Mouse (Mus musculus) lung, embryonic 14.5 days (tissue): Measurements from ENCODE around the gene Gm10226. TPM values are rescaled to one million over a fixed set of nuclear protein-coding genes. Genes with fewer than 3 reads are reported as not detected.
"Not testable (repeated sequence)": the region's sequence is repeated elsewhere in the genome, so short reads cannot be mapped to it uniquely, and the experiment has no call there.

Experiments used
- ATAC-seq: fragments of 200-750 bp; cut with Nextera tagmentation; 2 replicates; pipeline ENCODE4 v1.8.0; 2017; ENCODE audit warnings: mild to moderate bottlenecking, moderate TSS enrichment, moderate library complexity; ENCODE audit not compliant: insufficient read depth
- DNase-seq: peaks from one replicate; pipeline ENCODE4 v3.0.0-alpha.2; 2015
- H3K27ac ChIP-seq: fragments of 300-500 bp; sonication (generic); 2 replicates; pipeline ENCODE4 v1.5.1; 2014; ENCODE audit warnings: low read depth, mild to moderate bottlenecking, moderate library complexity
- H3K27me3 ChIP-seq: fragments of 300-500 bp; sonication (generic); 2 replicates; pipeline ENCODE4 v1.6.1; 2014; ENCODE audit warnings: low read length, control low read depth; ENCODE audit not compliant: insufficient read depth
- H3K36me3 ChIP-seq: fragments of 300-500 bp; sonication (generic); 2 replicates; pipeline ENCODE4 v1.6.1; 2014; ENCODE audit warnings: control low read depth; ENCODE audit not compliant: insufficient read depth
- H3K4me1 ChIP-seq: fragments of 300-500 bp; sonication (generic); 2 replicates; pipeline ENCODE4 v1.6.1; 2014; ENCODE audit warnings: antibody characterized with exemption, control low read depth; ENCODE audit not compliant: insufficient read depth
- H3K4me2 ChIP-seq: fragments of 300-500 bp; sonication (generic); 2 replicates; pipeline ENCODE4 v1.6.1; 2014; ENCODE audit warnings: mild to moderate bottlenecking
- H3K4me3 ChIP-seq: fragments of 300-500 bp; sonication (generic); 2 replicates; pipeline ENCODE4 v1.5.1; 2014; ENCODE audit warnings: low read depth, low read length
- H3K9ac ChIP-seq: fragments of 300-500 bp; sonication (generic); 2 replicates; pipeline ENCODE4 v1.6.1; 2014
- H3K9me3 ChIP-seq: fragments of 300-500 bp; sonication (generic); 2 replicates; pipeline ENCODE4 v1.6.1; 2016; ENCODE audit warnings: low read depth, low read length, control low read depth
- CTCF ChIP-seq: IDR thresholded peaks from 2 replicates; pipeline ENCODE4 v1.5.1; 2016; ENCODE audit warnings: antibody characterized with exemption, low read depth
- WGBS: fragments of 180-500 bp; shearing (Covaris S2); extraction: QIAGEN DNeasy Blood & Tissue Kit; methylation state at CpG from one replicate; pipeline ENCODE4 v1.1.7; 2014; 5-methylcytosine and 5-hydroxymethylcytosine counted together
- polyA plus RNA-seq: library from polyadenylated mRNA; unstranded; fragments of >200 nt; fragmentation: Nextera tagmentation; extraction: Ambion mirVana; gene quantifications from 2 replicates; pipeline ENCODE4 v1.2.1, GENCODE M21; 2014

Gene Gm10226
- polyA plus RNA-seq, 1 experiment from 2014 or later = 4.6 TPM

DNA sequence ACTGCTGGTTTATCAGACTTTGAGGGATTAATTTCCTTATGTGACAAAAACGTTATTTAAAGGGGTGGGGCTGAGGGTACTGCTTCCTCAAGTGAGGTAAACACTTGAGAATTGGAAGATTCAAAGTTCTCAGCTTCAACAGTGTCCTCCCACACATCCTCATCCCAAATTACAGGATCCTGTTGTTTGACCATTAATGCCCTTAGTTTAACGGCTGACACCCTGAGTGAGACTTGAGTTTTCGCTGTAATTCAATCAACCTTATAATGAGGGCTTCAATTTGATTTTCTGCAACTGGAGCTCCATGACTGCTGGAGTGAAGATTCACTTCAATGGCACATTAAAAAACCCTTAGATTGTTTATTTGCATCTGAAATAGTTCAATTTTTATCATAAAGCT is 1.7 kb downstream of the Gm10226 start:
- DNase-seq (no peak), ATAC-seq (no peak)
- no peak overlapping the region for H3K4me3 ChIP-seq
- H3K9ac ChIP-seq = no peak overlapping the region
- H3K27me3 ChIP-seq = no peaks in the 10 kb centered on the region
- WGBS = 74% methylated on average over 3 of the region's 3 CpGs
- H3K27ac ChIP-seq = no peak overlapping the region
- H3K4me2 ChIP-seq = no peak overlapping the region
- H3K9me3 ChIP-seq = no peaks in the 10 kb centered on the region
- TF ChIP-seq CTCF = no peak
- H3K36me3 ChIP-seq = 0 out of 2 replicates have a peak, but pooled peaks cover 3% of the 10 kb centered on the region
- H3K4me1 ChIP-seq = no peaks in the 10 kb centered on the region

DNA sequence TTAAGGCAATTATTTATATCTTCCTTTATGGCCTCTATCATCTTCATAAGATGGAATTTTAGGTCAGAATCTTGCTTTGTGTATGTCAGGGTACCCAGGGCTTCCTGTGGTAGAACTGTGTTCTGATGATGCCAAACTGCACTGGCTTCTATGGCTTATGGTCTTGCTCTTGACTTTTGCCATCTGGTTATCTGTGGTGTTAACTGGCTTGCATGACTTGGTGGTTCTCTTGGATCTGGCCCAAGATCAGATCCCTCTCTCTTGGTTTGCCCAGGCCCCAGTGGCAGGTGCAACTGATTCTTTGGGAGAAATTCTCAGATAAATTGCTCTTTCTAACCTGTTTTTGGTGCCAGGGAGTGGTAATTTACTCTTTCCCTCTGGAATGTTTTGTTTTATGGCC is 4.4 kb downstream of the Gm10226 start:
- no peaks in the 10 kb centered on the region for H3K9me3 ChIP-seq
- H3K36me3 ChIP-seq = no peaks in the 10 kb centered on the region
- no peaks in the 10 kb centered on the region for H3K27me3 ChIP-seq
- no peak overlapping the region for H3K27ac ChIP-seq
- H3K4me2 ChIP-seq = no peak overlapping the region
- H3K4me1 ChIP-seq = no peaks in the 10 kb centered on the region
- no peak for DNase-seq
- ATAC-seq = no peak
- no peak overlapping the region for H3K9ac ChIP-seq
- no peak overlapping the region for H3K4me3 ChIP-seq
- no peak for TF ChIP-seq CTCF

DNA sequence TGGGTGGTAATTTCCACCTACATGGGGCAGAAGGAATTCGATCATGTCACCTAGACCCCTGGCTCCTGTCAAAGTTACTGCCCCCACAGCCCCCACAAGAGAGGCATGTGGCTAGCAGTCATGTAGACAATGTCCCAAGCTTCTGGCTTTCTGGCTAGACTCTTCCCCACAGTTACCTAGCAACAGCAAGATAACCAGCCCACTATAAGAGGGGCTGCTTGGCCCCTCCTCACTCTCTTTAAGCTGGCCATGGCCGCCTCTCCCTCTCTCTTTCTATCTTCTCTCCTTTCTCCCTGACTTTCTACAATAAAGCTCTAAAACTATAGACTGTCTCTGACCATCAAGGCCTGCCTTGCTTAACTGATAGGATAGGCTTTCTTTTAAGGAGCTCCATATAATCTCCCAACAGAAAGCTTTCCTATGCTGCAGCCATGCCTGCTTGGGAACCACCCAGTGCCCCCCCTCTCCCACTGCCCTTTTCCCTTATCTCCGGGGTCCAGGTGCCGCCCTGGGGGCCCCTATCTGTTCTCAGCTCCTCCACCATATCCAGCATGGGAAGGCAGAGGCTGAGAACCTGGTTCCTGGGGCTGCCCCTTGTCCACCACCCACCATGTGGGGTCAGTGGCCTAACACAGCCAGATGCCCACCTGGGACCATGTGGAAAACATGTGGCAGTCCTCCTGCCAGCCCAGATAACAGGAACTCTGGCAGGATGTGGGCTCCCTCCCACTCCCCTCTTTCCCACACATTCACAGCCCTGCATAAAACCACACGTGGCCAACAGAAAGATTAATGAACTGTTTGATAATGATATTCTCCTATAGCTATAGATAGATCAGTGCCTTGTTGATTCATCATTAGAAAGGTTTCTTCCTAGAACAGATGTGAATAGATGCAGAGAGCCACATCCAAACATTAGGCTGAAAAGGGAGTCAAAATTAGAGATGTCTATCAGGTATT is 10.9 kb downstream of the Gm10226 start:
- Histone ChIP-seq H3K4me3 (no peak overlapping the region), H3K27ac (no peak overlapping the region), H3K4me1 (no peaks in the 10 kb centered on the region), H3K27me3 (no peaks in the 10 kb centered on the region), H3K36me3 (no peaks in the 10 kb centered on the region), H3K4me2 (no peak overlapping the region), H3K9me3 (no peaks in the 10 kb centered on the region), H3K9ac (no peak overlapping the region)
- TF ChIP-seq CTCF = no peak
- DNase-seq (no peak), ATAC-seq (no peak)
- 25% methylated on average over 5 of the region's 5 CpGs for WGBS

DNA sequence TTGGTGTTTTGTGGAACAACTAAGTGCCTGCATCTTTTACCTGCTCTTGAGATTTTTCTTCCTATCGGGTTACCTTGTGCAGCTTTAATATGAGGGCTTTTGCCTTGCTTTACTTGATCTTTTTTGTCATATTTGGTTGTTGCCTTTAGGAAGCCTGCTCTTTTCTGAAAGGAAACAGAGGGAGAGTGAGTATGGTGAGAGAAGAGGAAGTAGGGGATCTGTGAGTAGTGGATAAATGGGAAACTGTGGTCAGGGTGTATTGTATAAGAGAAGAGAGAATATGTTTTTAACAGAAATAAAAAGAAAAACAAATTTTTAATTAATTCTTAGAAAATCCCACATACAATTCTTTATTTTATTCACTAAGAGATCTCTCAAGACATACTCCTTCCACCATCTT is 11.8 kb downstream of the Gm10226 start:
- WGBS = 80% methylated on average over 1 of the region's 1 CpGs
- Histone ChIP-seq H3K36me3 (no peaks in the 10 kb centered on the region), H3K27ac (no peak overlapping the region), H3K4me1 (0 out of 2 replicates have a peak, but pooled peaks cover 2% of the 10 kb centered on the region), H3K9me3 (no peaks in the 10 kb centered on the region), H3K9ac (no peak overlapping the region), H3K4me3 (no peak overlapping the region), H3K4me2 (no peak overlapping the region), H3K27me3 (no peaks in the 10 kb centered on the region)
- DNase-seq (no peak), ATAC-seq (no peak)
- no peak for TF ChIP-seq CTCF

DNA sequence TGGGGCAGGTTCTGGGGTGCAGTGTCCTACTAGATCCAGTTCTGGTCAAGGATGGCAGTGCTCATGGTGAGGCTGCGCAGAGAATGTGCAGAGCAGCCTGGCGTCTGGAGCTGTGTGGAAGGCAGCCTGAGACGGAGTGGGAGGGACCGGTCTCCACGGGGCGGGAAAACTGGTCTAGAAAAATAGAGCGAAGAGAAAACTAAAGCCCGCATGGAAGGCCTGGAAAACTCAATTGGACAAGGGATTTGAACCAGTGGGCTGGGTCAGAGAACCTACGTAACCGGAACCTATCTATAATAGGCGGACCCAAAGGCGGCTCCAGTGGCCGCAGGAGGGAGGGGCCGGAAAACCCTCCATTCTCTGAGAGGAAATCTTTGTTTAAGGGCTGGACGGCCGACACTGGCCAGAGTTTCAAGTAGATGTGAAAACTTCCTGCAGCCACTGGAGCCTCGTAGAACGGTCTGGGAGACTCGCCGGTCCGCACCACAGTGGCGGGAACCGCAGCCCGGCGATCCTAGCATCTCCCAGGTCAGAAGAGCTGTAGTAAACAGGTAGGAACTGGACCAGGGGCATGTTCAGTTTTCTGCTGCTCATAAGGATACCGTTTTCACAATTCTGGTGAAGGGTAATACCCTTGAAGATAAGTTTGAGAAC is 15.8 kb downstream of the Gm10226 start, which contains the start of gene Zfp760:
Zfp760 (plus strand) TSS at position 399 of the 654 bp plus-strand sequence.
- H3K27me3 ChIP-seq = no peaks in the 10 kb centered on the region
- peak within 1 kb of the TSS; percentile 97 for H3K27ac ChIP-seq
- no peaks in the 10 kb centered on the region for H3K9me3 ChIP-seq
- 0 out of 2 replicates have a peak, but pooled peaks cover 4% of the 10 kb centered on the region for H3K4me1 ChIP-seq
- WGBS = 4% methylated on average over 26 of the region's 26 CpGs
- H3K4me2 ChIP-seq = peak within 1 kb of the TSS; percentile 73
- H3K36me3 ChIP-seq = peaks cover 7% of the 10 kb centered on the region; the same call in 1 of the 2 replicates
- TF ChIP-seq CTCF = no peak
- DNase-seq (peak; percentile 97), ATAC-seq (peak; percentile 99)
- H3K9ac ChIP-seq = peak within 1 kb of the TSS; percentile 72
- H3K4me3 ChIP-seq = peak within 1 kb of the TSS; percentile 52

DNA sequence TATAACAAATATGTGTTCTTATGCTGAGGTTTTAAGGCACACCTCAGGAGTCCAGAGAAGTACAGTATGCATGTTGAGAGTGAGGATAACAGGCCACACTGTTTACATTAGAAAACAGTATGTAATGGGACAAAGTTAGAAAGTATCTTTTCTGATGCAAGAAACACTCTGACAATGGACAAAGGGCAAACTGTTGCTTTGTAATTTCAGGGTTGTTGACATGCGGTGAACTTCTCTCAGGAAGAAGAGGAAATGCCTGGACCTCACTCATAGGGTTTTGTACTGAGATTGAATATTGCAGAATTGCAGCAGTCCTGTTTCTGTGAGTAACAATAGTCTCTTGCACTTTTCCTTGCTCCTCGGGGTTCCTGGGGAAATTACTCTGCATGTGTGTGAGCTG is 16.7 kb downstream of the Gm10226 start:
- ATAC-seq = no peak
- H3K27me3 ChIP-seq = no peaks in the 10 kb centered on the region
- H3K4me1 ChIP-seq = 0 out of 2 replicates have a peak, but pooled peaks cover 4% of the 10 kb centered on the region
- H3K4me3 ChIP-seq = peak overlapping the region; percentile 52
- peak overlapping the region; percentile 73 for H3K4me2 ChIP-seq
- H3K36me3 ChIP-seq = peaks cover 10% of the 10 kb centered on the region; the same call in 1 of the 2 replicates
- peak; percentile 13 for DNase-seq
- H3K9me3 ChIP-seq = no peaks in the 10 kb centered on the region
- TF ChIP-seq CTCF = no peak
- 31% methylated on average over 2 of the region's 2 CpGs for WGBS
- peak overlapping the region; percentile 72 for H3K9ac ChIP-seq
- H3K27ac ChIP-seq = peak overlapping the region; percentile 97; the same call in 1 of the 2 replicates

DNA sequence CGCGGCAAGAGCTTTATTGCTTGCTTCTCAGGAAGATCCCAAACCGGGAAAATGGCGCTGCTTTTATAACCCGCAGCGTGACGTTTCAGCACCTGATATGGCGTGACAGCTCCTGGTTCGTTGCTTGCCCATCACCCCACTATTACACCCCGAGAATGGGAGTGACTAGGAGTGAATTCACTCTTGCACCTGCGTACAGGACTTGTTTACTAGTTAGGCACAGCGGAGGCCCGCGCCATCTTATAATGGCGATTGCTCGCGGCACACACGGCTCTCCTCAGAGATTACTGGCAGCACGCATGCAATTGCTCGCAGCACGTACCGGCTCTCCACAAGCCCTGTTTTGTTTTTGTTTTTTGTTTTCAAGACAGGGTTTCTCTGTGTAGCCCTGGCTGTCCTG is 38.8 kb downstream of the Gm10226 start, which contains the start of gene Zfp229:
Zfp229 (plus strand) TSS at position 301 of the 400 bp plus-strand sequence.
- H3K9ac ChIP-seq, H3K27ac ChIP-seq, H3K27me3 ChIP-seq, H3K36me3 ChIP-seq, H3K9me3 ChIP-seq, ATAC-seq, DNase-seq, H3K4me1 ChIP-seq, H3K4me2 ChIP-seq, H3K4me3 ChIP-seq: not testable (repeated sequence)
- 90% methylated on average over 7 of the region's 22 CpGs for WGBS
